Mouse (Mus musculus): ENCODE data around the gene Guf1. TPM values are rescaled to one million over a fixed set of nuclear protein-coding genes. Genes with fewer than 3 reads are reported as not detected.

The Guf1 gene
- polyA plus RNA-seq, 1 experiment from 2014 or later = 47.2 TPM

DNA sequence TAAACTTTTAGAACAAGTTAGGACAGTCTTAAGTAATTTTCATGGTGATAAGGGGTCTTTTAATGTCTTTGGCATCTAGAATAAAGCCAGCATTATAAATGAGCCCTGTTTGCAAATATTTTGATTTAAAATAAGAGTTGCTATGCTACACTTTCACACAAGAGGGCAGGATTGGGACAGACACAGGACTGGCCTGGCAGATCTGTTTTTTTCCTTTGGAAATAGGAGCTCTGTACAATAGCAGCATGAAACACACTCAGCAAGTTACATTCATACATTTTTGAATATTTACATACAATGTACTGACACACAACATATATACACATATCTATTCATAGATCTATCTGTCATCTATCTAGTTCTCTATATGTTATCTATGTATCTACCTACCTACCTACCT, 44.3 kb downstream of the Guf1 start:
- H3K9me3 ChIP-seq = no peaks in the 10 kb centered on the region
- no peak overlapping the region for H3K4me3 ChIP-seq
- no peak overlapping the region for H3K27ac ChIP-seq (replicated peaks)
- H3K36me3 ChIP-seq = no peaks in the 10 kb centered on the region
- H3K4me1 ChIP-seq = no peaks in the 10 kb centered on the region
- peak; percentile 38; the same call in 1 of the 2 replicates for ATAC-seq (replicated peaks)
- H3K9ac ChIP-seq (replicated peaks) = no peak overlapping the region
- no peak overlapping the region for H3K4me2 ChIP-seq (replicated peaks)
- H3K27me3 ChIP-seq = no peaks in the 10 kb centered on the region

DNA sequence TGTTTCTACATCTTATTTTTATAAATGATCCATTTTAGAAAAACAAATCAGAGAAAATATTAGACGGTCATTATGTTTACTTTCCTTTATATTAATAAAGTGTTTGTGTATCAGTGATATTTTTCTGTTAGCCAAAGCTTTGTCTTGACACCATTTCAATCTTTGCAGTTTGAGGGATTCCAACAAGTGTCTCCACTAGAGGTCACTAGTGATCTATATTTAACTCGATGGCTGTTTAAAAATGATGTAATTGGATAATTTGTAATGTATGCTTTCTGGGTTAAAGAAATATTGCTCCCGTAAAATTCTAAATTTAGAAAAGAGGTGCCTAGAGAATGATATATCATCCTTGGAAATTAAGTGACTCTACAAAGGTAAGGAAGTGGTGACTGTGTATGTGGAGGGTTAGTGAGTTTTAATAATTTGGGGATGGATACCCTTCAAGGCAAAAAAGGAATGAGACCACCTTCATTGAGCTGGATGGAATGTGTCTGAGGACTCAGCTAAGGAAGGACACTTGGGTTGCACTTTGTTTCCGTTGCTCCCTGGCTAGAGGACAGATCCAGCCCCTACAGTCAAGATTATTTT, 56.6 kb downstream of the Guf1 start:
- no peaks in the 10 kb centered on the region for H3K27me3 ChIP-seq
- H3K4me1 ChIP-seq = no peaks in the 10 kb centered on the region
- no peak overlapping the region for H3K27ac ChIP-seq (replicated peaks)
- H3K4me2 ChIP-seq (replicated peaks) = no peak overlapping the region
- H3K36me3 ChIP-seq = no peaks in the 10 kb centered on the region
- ATAC-seq (replicated peaks) = peak; percentile 51; the same call in 1 of the 2 replicates
- no peak overlapping the region for H3K4me3 ChIP-seq
- H3K9ac ChIP-seq (replicated peaks) = no peak overlapping the region
- no peaks in the 10 kb centered on the region for H3K9me3 ChIP-seq
- 20% methylated on average over 4 of the region's 4 CpGs for WGBS

DNA sequence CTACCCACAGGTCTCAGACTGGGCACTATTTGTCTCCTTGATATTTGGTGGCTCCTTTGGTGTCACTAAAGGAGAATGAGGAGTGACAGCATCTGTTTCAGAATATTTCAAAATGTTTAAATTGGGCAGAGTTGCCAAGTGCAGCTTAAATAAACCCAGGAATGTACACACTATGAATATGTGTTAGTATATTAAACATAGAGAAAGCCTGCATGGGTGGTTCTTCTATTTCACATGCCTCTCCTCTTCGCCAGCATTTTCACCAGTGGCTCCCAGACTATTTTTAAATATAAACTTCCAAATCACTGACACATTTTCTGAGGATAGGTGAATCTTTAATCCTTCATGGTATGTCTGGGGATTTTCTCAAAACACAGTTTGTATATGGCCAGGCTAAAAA, 64.2 kb downstream of the Guf1 start:
- no peak for ATAC-seq (replicated peaks)
- WGBS = 73% methylated on average over 1 of the region's 1 CpGs
- H3K9me3 ChIP-seq = no peaks in the 10 kb centered on the region
- H3K27ac ChIP-seq (replicated peaks) = no peak overlapping the region
- no peak overlapping the region for H3K4me3 ChIP-seq
- no peak overlapping the region for H3K4me2 ChIP-seq (replicated peaks)
- no peaks in the 10 kb centered on the region for H3K36me3 ChIP-seq
- no peaks in the 10 kb centered on the region for H3K27me3 ChIP-seq
- no peak overlapping the region for H3K9ac ChIP-seq (replicated peaks)
- H3K4me1 ChIP-seq = no peaks in the 10 kb centered on the region

Other genes starting within 250 kb of the Guf1 start
- gene Kctd8, start 215.2 kb upstream of the Guf1 start, polyA plus RNA-seq (2015; fragmentation: Nextera tagmentation; extraction: Ambion mirVana) = 5.9 and 6.6 TPM in 2 replicates
- gene Yipf7, start 14.3 kb upstream of the Guf1 start, polyA plus RNA-seq (2015; fragmentation: Nextera tagmentation; extraction: Ambion mirVana) = not detected in 2 replicates
- 34.3 and 37.4 TPM in 2 replicates for gene Gnpda2, start 35.4 kb downstream of the Guf1 start, polyA plus RNA-seq (2015; fragmentation: Nextera tagmentation; extraction: Ambion mirVana)

All from forebrain, embryonic 15.5 days (tissue).